Mouse (Mus musculus) liver, adult 2 months (tissue): ENCODE results near the gene Scgb1a1.

Source experiments
- CTCF ChIP-seq: fragments of 200-500 bp; IDR thresholded peaks from 2 replicates; pipeline ENCODE4 v1.5.1; 2011; ENCODE audit warnings: low read depth, low read length, control low read depth
- POLR2A ChIP-seq: fragments of 200-500 bp; IDR thresholded peaks from 2 replicates; pipeline ENCODE4 v1.6.1; 2011; ENCODE audit warnings: low read length, control low read depth; ENCODE audit not compliant: insufficient read depth; ENCODE audit errors: extremely low read depth

- TF ChIP-seq POLR2A: no peak
- TF ChIP-seq CTCF: no peak
These were observed 10.6 kb downstream of the Scgb1a1 start for GRCm38 (mm10) chr19:9076982-9077660.
